Comparison of ENCODE assay signal across 22 mouse cellular contexts in the genomic region with DNA sequence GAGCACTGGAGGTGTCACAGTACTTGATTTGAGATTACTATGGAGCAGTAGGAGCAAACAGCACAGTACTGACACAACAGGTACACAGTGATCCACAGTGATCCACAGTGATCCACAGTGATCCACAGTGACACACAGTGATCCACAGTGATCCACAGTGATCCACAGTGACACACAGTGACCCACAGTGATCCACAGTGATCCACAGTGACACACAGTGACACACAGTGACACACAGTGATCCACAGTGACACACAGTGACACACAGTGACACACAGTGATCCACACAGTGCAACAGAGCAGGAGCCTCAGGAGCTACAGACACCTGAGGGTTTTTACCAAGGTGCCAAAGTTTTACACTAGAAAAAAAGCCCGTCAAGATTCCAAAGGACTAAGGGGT. TPM values are rescaled to one million over a fixed set of nuclear protein-coding genes. Genes with fewer than 3 reads are reported as not detected.
A peak's percentile ranks its signal among the peaks of the same experiment; 100 is the strongest.
DNase-seq lines count a peak whose midpoint lies in the region; ATAC-seq and TF ChIP-seq lines count a peak whose summit lies in the region.
"Had no signal": no experiment of that assay in that cellular context is flagged by ENCODE, and none has a peak within 500 bp of the region (broad histone marks: within the 10 kb centered on the region; RNA-seq: fewer than 3 reads in every experiment).

No protein-coding gene starts in this region.

- H3ac ChIP-seq in myocyte (ENCODE audit: control insufficient read depth, insufficient read length) = no peak overlapping the region

- peak; percentile 54 for TF ChIP-seq POLR2A in myocyte (IDR thresholded peaks at IDR 0.05; ENCODE audit: insufficient read length, low read depth)

- no peak overlapping the region for H3K9ac ChIP-seq in hindbrain, embryonic 16.5 days (ENCODE audit: low read depth, low read length)
- no peak overlapping the region for H3K9ac ChIP-seq in hindbrain, postnatal 0 days (replicated peaks; ENCODE audit: low read length)
- no peak overlapping the region for H3K9ac ChIP-seq in midbrain, embryonic 16.5 days (ENCODE audit: low read depth, low read length)
- H3K9ac ChIP-seq: embryonic facial prominence, embryonic 13.5 days; heart, embryonic 13.5 days; limb, embryonic 15.5 days; liver, postnatal 0 days; midbrain, embryonic 12.5 days had no signal

- no peaks in the 10 kb centered on the region for H3K27me3 ChIP-seq in hindbrain, embryonic 16.5 days (replicated peaks; ENCODE audit: control insufficient read depth, insufficient read depth, low read length)
- no peaks in the 10 kb centered on the region for H3K27me3 ChIP-seq in hindbrain, postnatal 0 days (ENCODE audit: insufficient read depth, low read length)
- H3K27me3 ChIP-seq in G1E (ENCODE audit: insufficient read depth, low read length) (no peaks in the 10 kb centered on the region), myocyte (ENCODE audit: control insufficient read depth, insufficient read depth, insufficient read length) (no peaks in the 10 kb centered on the region)
- H3K27me3 ChIP-seq in midbrain, embryonic 16.5 days (ENCODE audit: control insufficient read depth, insufficient read depth, low read depth, low read length) = no peaks in the 10 kb centered on the region
- H3K27me3 ChIP-seq: embryonic facial prominence, embryonic 13.5 days; heart, embryonic 13.5 days; limb, embryonic 15.5 days; midbrain, embryonic 12.5 days had no signal

- H3K79me2 ChIP-seq in myocyte (ENCODE audit: control insufficient read depth, insufficient read depth) = peaks cover 98% of the 10 kb centered on the region

- ATAC-seq in hindbrain, embryonic 16.5 days = peak; percentile 48; the same call in 1 of the 2 replicates
- ATAC-seq in hindbrain, postnatal 0 days = no peak
- 0 out of 2 replicates have a peak, but pooled peaks have one; percentile 22 for ATAC-seq in G1E (ENCODE audit: extremely low read depth, insufficient number of reproducible peaks, low FRiP score, poor library complexity, severe bottlenecking)
- peak; percentile 65 for ATAC-seq in erythroid progenitor cell, adult 5-6 weeks (replicated peaks; ENCODE audit: low FRiP score, poor library complexity, severe bottlenecking)
- ATAC-seq in midbrain, embryonic 16.5 days = no peak
- ATAC-seq: liver, postnatal 0 days had no signal

- no peaks in the 10 kb centered on the region for H3K4me1 ChIP-seq in hindbrain, embryonic 16.5 days (ENCODE audit: control insufficient read depth, insufficient read depth, low read depth, low read length)
- H3K4me1 ChIP-seq in hindbrain, postnatal 0 days (ENCODE audit: insufficient read depth, low read length) = no peaks in the 10 kb centered on the region
- peaks cover 36% of the 10 kb centered on the region for H3K4me1 ChIP-seq in G1E (ENCODE audit: insufficient read depth, low read depth, low read length)
- no peaks in the 10 kb centered on the region for H3K4me1 ChIP-seq in midbrain, embryonic 16.5 days (ENCODE audit: control insufficient read depth, insufficient read depth, low read length)
- H3K4me1 ChIP-seq: embryonic facial prominence, embryonic 13.5 days; limb, embryonic 15.5 days; midbrain, embryonic 12.5 days had no signal

- H3K4me2 ChIP-seq in hindbrain, embryonic 16.5 days (ENCODE audit: low read length) = no peak overlapping the region
- no peak overlapping the region for H3K4me2 ChIP-seq in hindbrain, postnatal 0 days (ENCODE audit: low read depth, low read length)
- no peak overlapping the region for H3K4me2 ChIP-seq in myocyte (ENCODE audit: low read depth)
- H3K4me2 ChIP-seq in midbrain, embryonic 16.5 days (ENCODE audit: low read length) = no peak overlapping the region
- H3K4me2 ChIP-seq: embryonic facial prominence, embryonic 13.5 days; heart, embryonic 13.5 days; limb, embryonic 15.5 days; midbrain, embryonic 12.5 days had no signal

- H3K4me3 ChIP-seq in hindbrain, embryonic 16.5 days (ENCODE audit: low read length) = no peak overlapping the region
- H3K4me3 ChIP-seq in hindbrain, postnatal 0 days (ENCODE audit: low read length) = no peak overlapping the region
- peak overlapping the region; percentile 2; the same call in 1 of the 2 replicates for H3K4me3 ChIP-seq in G1E (ENCODE audit: low read depth, low read length)
- no peak overlapping the region for H3K4me3 ChIP-seq in myocyte
- no peak overlapping the region for H3K4me3 ChIP-seq in midbrain, embryonic 16.5 days (ENCODE audit: low read depth, low read length)
- H3K4me3 ChIP-seq: embryonic facial prominence, embryonic 13.5 days; heart, embryonic 13.5 days; layer of hippocampus, adult 2 months; limb, embryonic 15.5 days; midbrain, embryonic 12.5 days had no signal

- H3K27ac ChIP-seq in hindbrain, embryonic 16.5 days (ENCODE audit: low read depth, low read length) = no peak overlapping the region
- no peak overlapping the region for H3K27ac ChIP-seq in hindbrain, postnatal 0 days
- H3K27ac ChIP-seq in midbrain, embryonic 16.5 days (ENCODE audit: low read length) = no peak overlapping the region
- H3K27ac ChIP-seq: embryonic facial prominence, embryonic 13.5 days; heart, embryonic 13.5 days; layer of hippocampus, adult 2 months; limb, embryonic 15.5 days; midbrain, embryonic 12.5 days had no signal

- no peak for TF ChIP-seq CTCF in hindbrain, postnatal 0 days (IDR thresholded peaks at IDR 0.05; ENCODE audit: low read depth)
- TF ChIP-seq CTCF in G1E (IDR thresholded peaks at IDR 0.05; ENCODE audit: low read depth, low read length) = no peak

- WGBS in hindbrain, embryonic 16.5 days = 71% methylated on average over 1 of the region's 1 CpGs
- 76% methylated on average over 1 of the region's 1 CpGs for WGBS in hindbrain, postnatal 0 days
- 79% methylated on average over 1 of the region's 1 CpGs for WGBS in midbrain, embryonic 16.5 days

- no peak for DNase-seq in hindbrain, postnatal 0 days (ENCODE audit: low spot score)
- DNase-seq in G1E (ENCODE audit: low spot score) = no peak
- DNase-seq in thymus, adult 18-20 months = no peak
- DNase-seq in cerebellum, postnatal 25 days = no peak
- DNase-seq: adrenal gland, postnatal 14 days; B cell, adult 2 months; cerebellum, adult 9-11 months; heart, adult 11 months; kidney, adult 8-10 months; kidney, postnatal 14 days; liver, postnatal 0 days; spleen, adult 18-20 months; thymus, adult 2 months had no signal

- H3K36me3 ChIP-seq in hindbrain, embryonic 16.5 days (ENCODE audit: control insufficient read depth, insufficient read depth, low read length) = peaks cover 4% of the 10 kb centered on the region; the same call in 1 of the 2 replicates
- peaks cover 8% of the 10 kb centered on the region; the same call in 1 of the 2 replicates for H3K36me3 ChIP-seq in hindbrain, postnatal 0 days (ENCODE audit: insufficient read depth, low read length)
- H3K36me3 ChIP-seq in G1E (replicated peaks) (peaks cover 53% of the 10 kb centered on the region), myocyte (ENCODE audit: control insufficient read depth, insufficient read depth) (peaks cover 16% of the 10 kb centered on the region)
- peaks cover 9% of the 10 kb centered on the region; the same call in 1 of the 2 replicates for H3K36me3 ChIP-seq in midbrain, embryonic 16.5 days (ENCODE audit: control insufficient read depth, insufficient read depth, low read length)

- no peaks in the 10 kb centered on the region for H3K9me3 ChIP-seq in hindbrain, embryonic 16.5 days (ENCODE audit: control insufficient read depth, low read length)
- no peaks in the 10 kb centered on the region for H3K9me3 ChIP-seq in hindbrain, postnatal 0 days (ENCODE audit: low read length)
- H3K9me3 ChIP-seq in G1E (replicated peaks) = peaks cover 3% of the 10 kb centered on the region
- no peaks in the 10 kb centered on the region; the same call in 1 of the 2 replicates for H3K9me3 ChIP-seq in midbrain, embryonic 16.5 days (replicated peaks; ENCODE audit: control insufficient read depth, low read length, poor library complexity, severe bottlenecking)
- H3K9me3 ChIP-seq: limb, embryonic 15.5 days had no signal

TF ChIP-seq in myocyte, 11 proteins besides CTCF, POLR2A, EP300 and RAD21:
- TF ChIP-seq TCF3 (IDR thresholded peaks at IDR 0.05; ENCODE audit: insufficient read length, low read depth) = no peak
- peak; percentile 57 for TF ChIP-seq POLR2AphosphoS2 (IDR thresholded peaks at IDR 0.05; ENCODE audit: insufficient read length, low read depth)
TF ChIP-seq in myocyte: peak in this region for 1.

RNA-seq across cellular contexts. Expression of a gene that starts 23.6 kb away (rescaled TPM):
- polyA plus RNA-seq in hindbrain, embryonic 16.5 days (2015; fragmentation: Nextera tagmentation; extraction: Ambion mirVana) = 2.6 and 2.7 TPM in 2 replicates
- total RNA-seq in hindbrain, postnatal 0 days (2014; rRNA removed) = 27.9 and 34.2 TPM in 2 replicates
- 4.9 and 5.0 TPM in 2 replicates for polyA plus RNA-seq in hindbrain, postnatal 0 days (2015; fragmentation: Nextera tagmentation; extraction: Ambion mirVana)
- total RNA-seq in G1E (2014; fragmentation: Nextera tagmentation) = 111 and 126 TPM in 2 replicates
- 29.1 and 29.6 TPM in 2 replicates for total RNA-seq in G1E (2017)
- 21.7 and 24.9 TPM in 2 replicates for polyA plus RNA-seq in G1E (2012)
- total RNA-seq in erythroid progenitor cell, adult 5-6 weeks (2015; ENCODE audit: low replicate concordance) = 59.1 and 74.6 TPM in 2 replicates
- total RNA-seq in erythroid progenitor cell, adult 5-6 weeks (2017; ENCODE audit: low replicate concordance) = 51.0 and 59.3 TPM in 2 replicates
- polyA plus RNA-seq in myocyte (2012; fragmentation: generic; extraction: Trizol) = 8.6 TPM
- 3.4 and 4.2 TPM in 2 replicates for polyA plus RNA-seq in midbrain, embryonic 16.5 days (2015; fragmentation: Nextera tagmentation; extraction: Ambion mirVana)

Comparison
In these comparisons a context has a peak if more than half of its experiments do, and no peak if none do; other contexts are left out.
1. ATAC-seq: peak in hindbrain, embryonic 16.5 days (single experiment), G1E (single experiment) and erythroid progenitor cell, adult 5-6 weeks (single experiment); none in hindbrain, postnatal 0 days (single experiment) and midbrain, embryonic 16.5 days (single experiment).